Mouse (Mus musculus): ENCODE measurements around the gene Vgll4.

DNA sequence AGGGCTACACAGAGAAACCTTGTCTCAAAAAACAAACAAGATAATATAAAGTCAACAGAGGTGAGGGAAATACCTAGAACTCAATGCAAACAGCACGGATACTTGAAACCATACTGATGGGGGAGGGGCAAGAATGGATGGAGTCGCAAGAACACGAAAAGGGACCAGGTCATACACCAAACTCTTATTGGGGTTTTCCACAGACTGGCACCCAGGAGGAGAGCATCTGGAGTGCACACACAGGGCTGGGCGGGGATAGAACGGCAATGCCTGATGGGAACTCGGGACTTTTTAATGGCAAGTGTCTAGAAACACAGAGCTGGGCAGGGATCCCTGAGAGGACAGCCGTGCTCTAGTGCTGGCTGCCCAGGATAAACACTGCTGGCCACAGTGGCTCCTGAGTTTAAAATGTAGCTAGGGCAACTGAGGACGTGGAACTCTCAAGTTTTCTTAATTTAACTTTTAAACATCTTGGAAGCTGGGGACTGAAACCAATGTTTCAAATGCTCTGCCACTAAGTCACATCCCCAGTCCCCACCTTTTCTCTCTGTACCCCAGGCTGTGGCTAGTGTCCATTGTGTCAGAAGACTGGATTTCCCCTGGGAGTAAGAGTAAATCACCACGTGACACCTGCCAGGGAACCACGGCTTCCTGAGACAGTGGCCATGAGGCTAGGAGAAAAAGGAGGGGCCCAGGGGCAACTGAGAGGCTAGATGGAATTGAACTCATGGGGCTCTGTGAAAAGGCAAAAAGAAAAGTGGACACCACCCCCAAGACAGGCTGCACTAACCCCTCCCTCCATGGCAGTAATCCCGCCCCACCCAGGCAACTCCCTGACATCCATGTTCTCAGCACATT is 83.1 kb downstream of the Vgll4 start:
- TF ChIP-seq CTCF (IDR thresholded peaks at IDR 0.05; ENCODE audit: extremely low read depth, insufficient read depth, low read length) (no peak), POLR2A (IDR thresholded peaks at IDR 0.05; ENCODE audit: extremely low read depth, insufficient read depth, low read length) (no peak)

Data from cortical plate, adult 2 months (tissue).